8 mouse cellular contexts compared by ENCODE assay signal in the genomic region with DNA sequence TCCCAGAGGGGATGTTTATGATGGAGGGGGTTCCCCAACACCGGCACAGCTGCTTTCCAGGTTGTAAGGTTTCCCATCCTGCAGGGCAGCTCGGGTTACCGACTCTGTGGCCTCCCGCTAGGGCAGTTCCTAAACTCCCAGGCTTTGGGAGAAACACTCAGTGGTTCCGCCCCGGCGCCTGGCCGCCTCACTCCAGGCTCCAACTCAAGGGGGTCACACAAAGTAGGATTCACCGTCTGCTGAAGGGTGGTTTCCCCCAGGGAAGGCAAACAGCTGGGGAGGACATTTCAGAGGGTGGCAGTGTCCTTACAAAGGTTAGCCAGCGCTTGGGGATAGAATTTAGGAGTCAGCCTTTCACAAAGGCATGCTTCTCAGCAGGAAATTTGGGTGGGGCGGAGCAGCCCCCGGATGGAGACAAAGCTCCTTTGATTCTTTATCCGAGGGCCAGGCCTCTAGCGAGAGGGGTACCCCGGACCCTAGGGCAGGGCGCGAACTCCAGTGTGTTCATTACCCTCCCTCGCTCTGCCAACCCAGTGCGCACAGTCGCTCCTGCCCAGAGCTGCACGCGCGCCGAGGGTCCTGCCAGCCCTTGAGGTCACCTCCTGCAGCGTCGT. TPM values are rescaled to one million over a fixed set of nuclear protein-coding genes. Genes with fewer than 3 reads are reported as not detected.
DNase-seq lines count a peak whose midpoint lies in the region; ATAC-seq lines count a peak whose summit lies in the region.

No protein-coding gene starts in this region.

- H3K9me3 ChIP-seq in heart, embryonic 12.5 days (replicated peaks): no peaks in the 10 kb centered on the region
- H3K9me3 ChIP-seq in limb, embryonic 12.5 days: no peaks in the 10 kb centered on the region
- no peaks in the 10 kb centered on the region for H3K9me3 ChIP-seq in neural tube, embryonic 12.5 days

- H3K9ac ChIP-seq in heart, embryonic 12.5 days: peak overlapping the region; percentile 69
- H3K9ac ChIP-seq in limb, embryonic 12.5 days (replicated peaks): peak overlapping the region; percentile 57
- no peak overlapping the region for H3K9ac ChIP-seq in neural tube, embryonic 12.5 days

- peaks cover 51% of the 10 kb centered on the region for H3K4me1 ChIP-seq in heart, embryonic 12.5 days (replicated peaks)
- peaks cover 43% of the 10 kb centered on the region for H3K4me1 ChIP-seq in limb, embryonic 12.5 days (replicated peaks)
- H3K4me1 ChIP-seq in neural tube, embryonic 12.5 days: peaks cover 17% of the 10 kb centered on the region

- WGBS in heart, embryonic 12.5 days: 1% methylated on average over 26 of the region's 26 CpGs
- under 1% methylated on average over 26 of the region's 26 CpGs for WGBS in limb, embryonic 12.5 days
- under 1% methylated on average over 26 of the region's 26 CpGs for WGBS in neural tube, embryonic 12.5 days

- H3K27me3 ChIP-seq in heart, embryonic 12.5 days (replicated peaks): no peaks in the 10 kb centered on the region
- peaks cover 4% of the 10 kb centered on the region; the same call in 1 of the 2 replicates for H3K27me3 ChIP-seq in limb, embryonic 12.5 days
- peaks cover 20% of the 10 kb centered on the region for H3K27me3 ChIP-seq in neural tube, embryonic 12.5 days (replicated peaks)

- DNase-seq in adrenal gland, adult 2 months: peak; percentile 17
- no peak for DNase-seq in adrenal gland, postnatal 4 days (ENCODE audit: low spot score in 2 of 2)
- DNase-seq in embryo, embryonic 11 days: peak; percentile 79
- DNase-seq in spleen, adult 12 weeks (ENCODE audit: low spot score): no peak
- DNase-seq in left cerebral cortex, adult 8-10 months (ENCODE audit: low spot score in 2 of 2): no peak

- H3K4me2 ChIP-seq in heart, embryonic 12.5 days: peak overlapping the region; percentile 90
- H3K4me2 ChIP-seq in limb, embryonic 12.5 days: peak overlapping the region; percentile 91
- peak overlapping the region; percentile 88 for H3K4me2 ChIP-seq in neural tube, embryonic 12.5 days (replicated peaks)

- peaks cover 17% of the 10 kb centered on the region for H3K36me3 ChIP-seq in heart, embryonic 12.5 days
- peaks cover 16% of the 10 kb centered on the region for H3K36me3 ChIP-seq in limb, embryonic 12.5 days
- no peaks in the 10 kb centered on the region for H3K36me3 ChIP-seq in neural tube, embryonic 12.5 days

- H3K27ac ChIP-seq in heart, embryonic 12.5 days (ENCODE audit: poor library complexity, severe bottlenecking): peak overlapping the region; percentile 86
- peak overlapping the region; percentile 99 for H3K27ac ChIP-seq in limb, embryonic 12.5 days
- H3K27ac ChIP-seq in neural tube, embryonic 12.5 days: peak overlapping the region; percentile 42; the same call in 1 of the 2 replicates

- H3K4me3 ChIP-seq in heart, embryonic 12.5 days: peak overlapping the region; percentile 74
- H3K4me3 ChIP-seq in limb, embryonic 12.5 days (replicated peaks): peak overlapping the region; percentile 63
- peak overlapping the region; percentile 51 for H3K4me3 ChIP-seq in neural tube, embryonic 12.5 days

- ATAC-seq in heart, embryonic 12.5 days (ENCODE audit: insufficient number of reproducible peaks, low FRiP score): peak; percentile 20; the same call in 1 of the 2 replicates
- peak; percentile 88 for ATAC-seq in limb, embryonic 12.5 days (ENCODE audit: insufficient number of reproducible peaks, insufficient read depth, low FRiP score, low TSS enrichment, low read depth)
- ATAC-seq in neural tube, embryonic 12.5 days (ENCODE audit: low FRiP score, low read depth): peak; percentile 71

RNA-seq across cellular contexts. Expression of a gene that starts 0.5 kb away (rescaled TPM):
- total RNA-seq in adrenal gland, adult 2 months (2021): 10 to 100 TPM; 10.8 to 14.9 TPM
- polyA plus RNA-seq in adrenal gland, adult 2 months (2012; rRNA removed): 13.4 and 16.6 TPM in 2 replicates
- 100 to 1,000 TPM in 1 of 2 experiments, 10 to 100 TPM in 1; 80.3 to 105 TPM for total RNA-seq in adrenal gland, postnatal 4 days (2021)
- polyA plus RNA-seq in heart, embryonic 12.5 days (2016; fragmentation: Nextera tagmentation; extraction: Ambion mirVana): 204 and 208 TPM in 2 replicates
- polyA plus RNA-seq in limb, embryonic 12.5 days (2016; fragmentation: Nextera tagmentation; extraction: Ambion mirVana): 87.1 and 96.4 TPM in 2 replicates
- 53.6 and 59.5 TPM in 2 replicates for polyA plus RNA-seq in neural tube, embryonic 12.5 days (2016; fragmentation: Nextera tagmentation; extraction: Ambion mirVana)
- total RNA-seq in left cerebral cortex, adult 8-10 months (2022): 1 to 10 TPM; 2.1 to 4.1 (median 3.3) TPM

Comparison
In these comparisons a context has a peak if more than half of its experiments do, and no peak if none do; other contexts are left out.
1. DNase-seq: peak in adrenal gland, adult 2 months (single experiment) and embryo, embryonic 11 days (single experiment); none in adrenal gland, postnatal 4 days (0 of 2), spleen, adult 12 weeks (single experiment) and left cerebral cortex, adult 8-10 months (0 of 2).
2. ATAC-seq: peak in every context shown above with its lines; median percentile 88 in limb, embryonic 12.5 days; 71 in neural tube, embryonic 12.5 days; 20 in heart, embryonic 12.5 days.
3. H3K27ac ChIP-seq: peak in every context shown above with its lines; median percentile 99 in limb, embryonic 12.5 days; 86 in heart, embryonic 12.5 days; 42 in neural tube, embryonic 12.5 days.
4. Peak in every context shown above with its lines, with median percentiles within 50 percentile points of each other: H3K4me2 ChIP-seq and H3K4me3 ChIP-seq.